Mouse (Mus musculus): ENCODE data around the gene Olfr767.
"Not testable (repeated sequence)": the region's sequence is repeated elsewhere in the genome, so short reads cannot be mapped to it uniquely, and the experiment has no call there.

Olfr767 gene

DNA sequence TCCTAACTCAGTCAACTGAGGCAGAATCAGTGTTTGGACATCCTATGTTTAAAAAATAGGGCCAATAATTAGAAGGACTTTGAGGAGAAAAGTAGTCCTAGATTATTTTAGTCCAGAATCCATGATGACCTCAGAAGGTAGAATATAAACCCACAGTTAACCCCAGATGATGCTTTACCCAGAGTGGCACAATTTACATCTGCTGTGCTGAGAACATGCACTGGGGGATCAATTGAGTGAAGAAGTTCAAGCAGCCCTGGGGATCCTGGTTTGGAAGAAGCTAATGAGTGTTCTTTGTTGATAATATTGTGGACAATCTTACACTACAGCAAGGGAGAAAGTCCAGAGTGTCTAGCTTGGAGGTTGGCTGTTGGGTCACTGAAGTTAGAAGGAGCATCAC is at the start of gene Olfr767:
Gene Olfr767 (minus strand): TSS at position 101 of the 400 bp plus-strand sequence.
- DNase-seq (ENCODE audit: low spot score), result not testable (repeated sequence)

DNA sequence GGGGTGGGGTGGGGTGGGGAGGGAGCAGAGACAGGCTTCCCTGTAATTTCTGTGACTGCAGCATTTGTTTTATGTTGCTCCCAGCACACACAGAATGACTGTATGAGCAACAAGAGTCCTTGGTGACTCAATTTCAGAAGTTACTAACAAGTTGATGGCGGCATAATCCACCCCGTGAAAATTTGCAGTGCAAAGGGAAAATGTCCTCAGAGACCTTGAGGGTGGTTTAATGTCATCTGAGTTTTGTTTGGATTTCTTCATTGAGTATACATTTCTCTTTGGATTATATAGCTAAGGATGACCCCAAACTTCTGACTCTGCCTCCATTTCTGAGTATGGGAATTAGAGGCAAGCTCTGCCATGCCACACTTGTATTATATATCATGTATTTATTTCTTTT is 35.1 kb upstream of the Olfr767 start, which contains the start of gene Olfr769:
Gene Olfr769 (minus strand): TSS at position 101 of the 400 bp plus-strand sequence.
- DNase-seq (ENCODE audit: low spot score), result no peak

DNA sequence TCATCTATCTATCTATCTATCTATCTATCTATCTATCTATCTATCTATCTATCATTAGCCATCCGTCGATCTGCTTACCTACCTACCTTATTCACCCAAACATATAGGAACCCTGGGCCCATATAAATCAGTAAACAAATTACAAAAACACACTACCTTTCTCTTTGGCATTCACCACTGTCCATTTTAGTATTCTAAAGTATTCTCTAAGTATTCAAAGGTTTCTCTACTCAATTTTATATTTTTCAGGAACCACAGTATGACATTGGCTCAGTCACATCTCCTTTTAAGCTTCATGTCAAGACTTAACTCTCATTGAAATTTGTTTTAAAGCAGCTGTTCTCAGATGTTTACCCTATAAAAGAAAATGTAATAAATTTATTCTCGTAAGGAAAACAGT is 32.4 kb upstream of the Olfr767 start:
- no peak for DNase-seq (ENCODE audit: low spot score)

DNA sequence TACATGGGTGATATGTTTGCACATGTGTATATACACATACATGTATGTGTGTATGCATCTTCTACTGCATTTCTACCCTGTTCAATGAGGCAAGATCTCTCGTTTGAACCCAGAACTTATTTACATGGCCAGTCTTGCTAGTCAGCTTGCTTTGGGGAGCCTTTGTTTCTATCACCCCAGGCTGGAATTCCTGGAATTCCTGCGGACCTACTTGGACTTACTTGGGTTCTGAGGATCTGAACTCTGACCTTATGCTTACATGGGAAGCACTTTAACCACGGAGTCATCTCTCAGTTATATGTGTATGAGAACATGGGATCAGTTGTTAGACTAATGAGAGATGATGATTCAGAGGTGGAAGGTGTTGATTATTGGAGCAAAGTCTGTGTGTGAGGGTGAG is 18.5 kb upstream of the Olfr767 start:
- DNase-seq (ENCODE audit: low spot score), result no peak

DNA sequence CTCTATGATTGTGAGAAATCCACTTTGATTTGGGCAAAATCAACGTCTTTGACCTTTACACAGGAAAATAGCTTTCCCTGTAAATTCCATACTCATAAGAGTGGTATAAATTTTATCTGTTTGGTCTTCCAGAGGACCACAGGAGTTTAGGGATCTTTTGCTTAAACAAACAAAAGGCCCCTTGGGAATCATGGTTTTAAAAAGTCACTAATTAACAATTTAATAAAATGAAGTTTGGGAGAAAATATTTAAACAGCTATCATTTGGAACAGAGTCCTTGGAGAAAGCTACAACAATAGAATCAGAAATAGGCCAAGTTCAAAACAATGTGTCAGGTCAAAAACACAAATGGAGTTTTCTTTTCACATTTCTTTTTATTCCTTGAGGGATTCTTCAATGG is 16.6 kb upstream of the Olfr767 start, which contains the start of gene Olfr768:
Gene Olfr768 (minus strand): TSS at position 101 of the 400 bp plus-strand sequence.
- no peak for DNase-seq (ENCODE audit: low spot score)

DNA sequence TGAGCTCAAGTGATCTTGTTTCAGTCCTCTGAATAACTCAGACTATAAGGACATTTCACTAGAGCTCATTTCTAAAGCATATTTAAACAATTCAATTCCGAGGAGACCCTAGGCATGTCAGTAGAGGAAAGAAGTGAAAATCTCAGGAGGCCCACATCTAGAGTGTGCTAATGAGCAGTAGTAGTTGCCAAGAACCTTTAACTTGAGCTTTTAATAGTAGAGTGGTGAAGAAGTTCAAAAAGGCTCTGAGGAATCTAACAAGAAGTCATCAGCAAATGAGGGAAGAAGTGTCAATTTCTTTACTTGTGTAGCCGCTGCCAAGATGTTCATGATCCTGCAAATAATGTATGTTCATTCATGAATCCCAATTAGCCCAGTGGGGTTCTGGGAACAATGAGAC is 13.8 kb downstream of the Olfr767 start, which contains the start of gene Olfr766-ps1:
Gene Olfr766-ps1 (minus strand): TSS at position 101 of the 400 bp plus-strand sequence.
- no peak for DNase-seq (ENCODE audit: low spot score)

DNA sequence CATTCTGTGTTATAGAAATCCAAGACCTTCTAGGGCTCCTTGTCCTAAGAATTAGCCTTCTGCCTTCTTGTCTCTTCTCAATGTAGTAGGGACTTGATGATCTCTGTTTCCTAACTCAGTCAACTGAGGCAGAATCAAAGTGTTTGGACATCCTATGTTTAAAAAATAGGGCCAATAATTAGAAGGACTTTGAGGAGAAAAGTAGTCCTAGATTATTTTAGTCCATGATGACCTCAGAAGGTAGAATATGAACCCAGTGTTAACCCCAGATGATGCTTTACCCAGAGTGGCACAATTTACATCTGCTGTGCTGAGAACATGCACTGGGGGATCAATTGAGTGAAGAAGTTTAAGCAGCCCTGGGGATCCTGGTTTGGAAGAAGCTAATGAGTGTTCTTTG is 32.8 kb downstream of the Olfr767 start, which contains the start of gene Olfr765:
Gene Olfr765 (minus strand): TSS at position 101 of the 400 bp plus-strand sequence.
- DNase-seq (ENCODE audit: low spot score), result not testable (repeated sequence)

DNA sequence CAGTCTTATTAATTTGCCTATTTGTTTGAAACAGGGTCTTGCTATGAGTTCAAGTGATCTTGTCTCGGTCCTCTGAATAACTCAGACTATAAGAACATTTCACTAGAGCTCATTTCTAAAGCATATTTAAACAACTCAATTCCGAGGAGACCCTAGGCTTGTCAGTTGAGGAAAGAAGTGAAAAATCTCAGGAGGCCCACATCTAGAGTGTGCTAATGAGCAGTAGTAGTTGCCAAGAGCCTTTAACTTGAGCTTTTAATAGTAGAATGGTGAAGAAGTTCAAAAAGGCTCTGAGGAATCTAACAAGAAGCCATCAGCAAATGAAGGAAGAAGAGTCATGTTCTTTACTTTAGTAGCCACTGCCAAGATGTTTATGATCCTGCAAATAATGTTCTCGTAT is 42.9 kb downstream of the Olfr767 start, which contains the start of gene Olfr764-ps1:
Gene Olfr764-ps1 (minus strand): TSS at position 101 of the 400 bp plus-strand sequence.
- DNase-seq (ENCODE audit: low spot score), result no peak

DNA sequence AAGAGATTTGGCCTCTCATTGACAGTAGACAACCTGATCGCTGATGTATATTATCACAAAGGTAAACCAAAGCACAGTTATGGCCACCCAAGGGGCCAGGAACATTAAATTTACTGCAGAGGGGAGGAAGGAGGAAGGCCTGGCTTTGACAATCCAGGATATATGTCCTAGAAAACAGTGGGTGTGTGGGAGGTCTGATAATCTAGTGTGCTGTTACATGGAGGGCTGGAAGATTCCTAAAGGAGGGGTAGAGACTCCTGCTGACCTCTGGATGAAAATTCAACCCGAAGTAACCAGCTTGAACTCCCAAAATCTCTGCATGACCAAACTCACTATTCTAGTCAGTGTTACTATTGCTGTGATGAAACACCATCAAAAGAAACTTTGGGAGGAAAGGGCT is 54.4 kb downstream of the Olfr767 start:
- no peak for DNase-seq (ENCODE audit: low spot score)

DNA sequence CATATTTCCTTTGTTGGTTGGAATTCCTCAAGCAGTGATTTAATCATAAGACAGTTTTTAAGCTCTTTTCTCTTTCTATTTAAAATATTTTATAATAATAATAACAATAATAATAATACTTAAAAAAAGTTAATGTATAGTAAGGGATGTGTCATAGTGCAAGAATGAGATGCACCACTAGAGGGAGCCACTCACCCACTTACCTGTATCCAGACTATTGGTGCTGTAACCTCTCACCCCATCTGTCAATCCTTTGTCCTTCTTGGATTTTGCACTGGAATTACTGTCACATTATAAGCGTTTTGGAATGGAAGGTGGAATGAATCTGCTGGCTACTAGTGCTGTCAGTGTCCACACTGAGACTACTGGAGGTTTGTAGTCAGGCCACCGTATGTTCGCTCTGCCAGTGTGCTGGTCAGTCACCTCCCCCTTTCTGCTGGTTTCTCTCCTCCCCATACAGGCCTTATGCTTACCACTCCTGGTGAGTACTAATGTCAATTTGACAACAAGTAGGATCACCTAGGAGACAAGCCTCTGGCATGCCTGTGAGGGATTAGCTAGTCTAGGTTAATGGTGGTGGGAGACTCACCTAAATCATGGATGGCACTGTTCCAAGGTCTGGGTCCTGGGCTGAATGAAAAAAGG is 56.6 kb downstream of the Olfr767 start:
- no peak for DNase-seq (ENCODE audit: low spot score)

All from urinary bladder, postnatal 10 days (tissue).